Mouse (Mus musculus) hindbrain, postnatal 0 days (tissue): Measurements from ENCODE around the gene Cpa5. TPM values are rescaled to one million over a fixed set of nuclear protein-coding genes. Genes with fewer than 3 reads are reported as not detected.

Experiments used
- ATAC-seq: fragments of 200-750 bp; cut with Nextera tagmentation; 2 replicates; pipeline ENCODE4 v1.8.0; 2017; ENCODE audit warnings: mild to moderate bottlenecking, moderate TSS enrichment, moderate library complexity
- DNase-seq: peaks from one replicate; pipeline ENCODE4 v3.0.0-alpha.2; 2015; ENCODE audit warnings: low spot score
- H3K27ac ChIP-seq: fragments of 300-500 bp; sonication (generic); 2 replicates; pipeline ENCODE4 v1.5.1; 2014; ENCODE audit warnings: mild to moderate bottlenecking
- H3K27me3 ChIP-seq: fragments of 300-500 bp; sonication (generic); 2 replicates; pipeline ENCODE4 v1.6.1; 2014; ENCODE audit warnings: low read length, mixed read lengths; ENCODE audit not compliant: insufficient read depth
- H3K36me3 ChIP-seq: fragments of 300-500 bp; sonication (generic); 2 replicates; pipeline ENCODE4 v1.6.1; 2014; ENCODE audit warnings: low read length, mixed read lengths; ENCODE audit not compliant: insufficient read depth
- H3K4me1 ChIP-seq: fragments of 300-500 bp; sonication (generic); 2 replicates; pipeline ENCODE4 v1.6.1; 2014; ENCODE audit warnings: antibody characterized with exemption, low read length, mixed read lengths; ENCODE audit not compliant: insufficient read depth
- H3K4me2 ChIP-seq: fragments of 300-500 bp; sonication (generic); 2 replicates; pipeline ENCODE4 v1.6.1; 2014; ENCODE audit warnings: low read depth, mild to moderate bottlenecking, low read length, moderate library complexity, mixed read lengths
- H3K4me3 ChIP-seq: fragments of 300-500 bp; sonication (generic); 2 replicates; pipeline ENCODE4 v1.5.1; 2014; ENCODE audit warnings: low read length
- H3K9ac ChIP-seq: fragments of 300-500 bp; sonication (generic); replicated peaks from 2 replicates; pipeline ENCODE4 v1.6.1; 2014; ENCODE audit warnings: mild to moderate bottlenecking, low read length, moderate library complexity, mixed read lengths
- H3K9me3 ChIP-seq: fragments of 300-500 bp; sonication (generic); 2 replicates; pipeline ENCODE4 v1.6.1; 2016; ENCODE audit warnings: low read length, mixed read lengths
- CTCF ChIP-seq: IDR thresholded peaks from 2 replicates; pipeline ENCODE4 v1.5.1; 2016; ENCODE audit warnings: antibody characterized with exemption, control low read depth, low read depth
- WGBS: fragments of 180-500 bp; shearing (Covaris S2); extraction: QIAGEN DNeasy Blood & Tissue Kit; methylation state at CpG from one replicate; pipeline ENCODE4 v1.1.7; 2014; 5-methylcytosine and 5-hydroxymethylcytosine counted together
- polyA plus RNA-seq: library from polyadenylated mRNA; unstranded; fragments of >200 nt; fragmentation: Nextera tagmentation; extraction: Ambion mirVana; gene quantifications from 2 replicates; pipeline ENCODE4 v1.2.1, GENCODE M21; 2015
- total RNA-seq: library from RNA; depleted of rRNA; stranded (reverse); fragments of >200 nt; gene quantifications from 2 replicates; pipeline ENCODE4 v1.2.3, GENCODE M21; 2014

The Cpa5 gene
- total and polyA plus RNA-seq, 2 experiments from 2014 or later: not detected

GRCm38 (mm10) chr6:30586886-30587442, 23.8 kb upstream of the Cpa5 start:
- Histone ChIP-seq H3K4me3 (no peak overlapping the region), H3K9me3 (no peaks in the 10 kb centered on the region), H3K4me1 (no peaks in the 10 kb centered on the region), H3K4me2 (no peak overlapping the region), H3K27ac (no peak overlapping the region), H3K27me3 (no peaks in the 10 kb centered on the region), H3K9ac (no peak overlapping the region), H3K36me3 (no peaks in the 10 kb centered on the region)
- TF ChIP-seq CTCF: no peak
- ATAC-seq (no peak), DNase-seq (no peak)
- 64% methylated on average over 7 of the region's 7 CpGs for WGBS

- TF ChIP-seq CTCF: no peak
- WGBS: 75% methylated on average over 2 of the region's 2 CpGs
- no peak for ATAC-seq
Measured at GRCm38 (mm10) chr6:30589819-30590218, 21.0 kb upstream of the Cpa5 start.

GRCm38 (mm10) chr6:30591851-30592404, 18.9 kb upstream of the Cpa5 start:
- H3K4me3 ChIP-seq: no peak overlapping the region
- H3K4me2 ChIP-seq: no peak overlapping the region
- TF ChIP-seq CTCF: no peak
- H3K27me3 ChIP-seq: no peaks in the 10 kb centered on the region
- no peak overlapping the region for H3K9ac ChIP-seq
- H3K9me3 ChIP-seq: no peaks in the 10 kb centered on the region
- 68% methylated on average over 5 of the region's 5 CpGs for WGBS
- H3K36me3 ChIP-seq: no peaks in the 10 kb centered on the region
- H3K27ac ChIP-seq: peak overlapping the region; percentile 11; the same call in 1 of the 2 replicates
- DNase-seq (no peak), ATAC-seq (no peak)
- H3K4me1 ChIP-seq: no peaks in the 10 kb centered on the region

More at GRCm38 (mm10) chr6:30589819-30590218, 21.0 kb upstream of the Cpa5 start:
- Histone ChIP-seq H3K9ac (no peak overlapping the region), H3K4me1 (no peaks in the 10 kb centered on the region), H3K36me3 (no peaks in the 10 kb centered on the region), H3K27me3 (no peaks in the 10 kb centered on the region), H3K4me3 (no peak overlapping the region), H3K4me2 (no peak overlapping the region), H3K9me3 (no peaks in the 10 kb centered on the region), H3K27ac (no peak overlapping the region)
- no peak for DNase-seq

- Histone ChIP-seq H3K4me2 (no peak overlapping the region), H3K4me1 (no peaks in the 10 kb centered on the region), H3K9me3 (no peaks in the 10 kb centered on the region), H3K36me3 (no peaks in the 10 kb centered on the region), H3K4me3 (no peak overlapping the region), H3K9ac (no peak overlapping the region), H3K27me3 (no peaks in the 10 kb centered on the region), H3K27ac (peak overlapping the region; percentile 11; the same call in 1 of the 2 replicates)
- peak; percentile 36 for DNase-seq
- peak; percentile 53 for ATAC-seq
- 50% methylated on average over 10 of the region's 10 CpGs for WGBS
- TF ChIP-seq CTCF: no peak
Measured at GRCm38 (mm10) chr6:30592417-30592974, 18.3 kb upstream of the Cpa5 start.

- no peaks in the 10 kb centered on the region for H3K27me3 ChIP-seq
- no peak for ATAC-seq
- H3K27ac ChIP-seq: no peak overlapping the region
- no peak overlapping the region for H3K4me3 ChIP-seq
- DNase-seq: no peak
- no peaks in the 10 kb centered on the region for H3K9me3 ChIP-seq
- 76% methylated on average over 7 of the region's 7 CpGs for WGBS
- no peak for TF ChIP-seq CTCF
- no peak overlapping the region for H3K4me2 ChIP-seq
- no peaks in the 10 kb centered on the region for H3K36me3 ChIP-seq
- no peaks in the 10 kb centered on the region for H3K4me1 ChIP-seq
- no peak overlapping the region for H3K9ac ChIP-seq
Measured at GRCm38 (mm10) chr6:30594364-30594763, 16.4 kb upstream of the Cpa5 start.

- no peaks in the 10 kb centered on the region for H3K4me1 ChIP-seq
- no peak for TF ChIP-seq CTCF
- no peak overlapping the region for H3K9ac ChIP-seq
- H3K27ac ChIP-seq: no peak overlapping the region
- H3K36me3 ChIP-seq: no peaks in the 10 kb centered on the region
- H3K27me3 ChIP-seq: no peaks in the 10 kb centered on the region
- 82% methylated on average over 8 of the region's 8 CpGs for WGBS
- ATAC-seq (no peak), DNase-seq (no peak)
- H3K9me3 ChIP-seq: no peaks in the 10 kb centered on the region
- H3K4me3 ChIP-seq: no peak overlapping the region
- H3K4me2 ChIP-seq: no peak overlapping the region
Measured at GRCm38 (mm10) chr6:30596230-30596898, 14.4 kb upstream of the Cpa5 start.
